Mouse (Mus musculus): Measurements from ENCODE around the gene Galc.
"Not testable (repeated sequence)": the region's sequence is repeated elsewhere in the genome, so short reads cannot be mapped to it uniquely, and the experiment has no call there.

Galc gene

GRCm38 (mm10) chr12:98255373-98255995, 3.8 kb downstream of the Galc start:
- in situ Hi-C loops (cut with MseI, MboI): no loop called here

- in situ Hi-C loops (cut with MseI, MboI): no loop called here
These were observed 6.8 kb downstream of the Galc start for GRCm38 (mm10) chr12:98252417-98252816.

- in situ Hi-C loops (cut with MseI, MboI): no loop called here
These were observed 8.9 kb downstream of the Galc start for GRCm38 (mm10) chr12:98250327-98250726.

- in situ Hi-C loops (cut with MseI, MboI): no loop called here
These were observed 9.6 kb downstream of the Galc start for GRCm38 (mm10) chr12:98249671-98250070.

GRCm38 (mm10) chr12:98246835-98247234, 12.4 kb downstream of the Galc start:
- in situ Hi-C loops (cut with MseI, MboI): no loop called here

- in situ Hi-C loops (cut with MseI, MboI): no loop called here
These were observed 14.4 kb downstream of the Galc start for GRCm38 (mm10) chr12:98244865-98245264.

- in situ Hi-C loops (cut with MseI, MboI): no loop called here
These were observed 15.1 kb downstream of the Galc start for GRCm38 (mm10) chr12:98244161-98244560.

- in situ Hi-C loops (cut with MseI, MboI): not testable (repeated sequence)
These were observed 20.8 kb downstream of the Galc start for GRCm38 (mm10) chr12:98238478-98238877.

- in situ Hi-C loops (cut with MseI, MboI): no loop called here
These were observed 32.2 kb downstream of the Galc start for GRCm38 (mm10) chr12:98227037-98227436.

- in situ Hi-C loops (cut with MseI, MboI): no loop called here
These were observed 36.0 kb downstream of the Galc start for GRCm38 (mm10) chr12:98223286-98223685.

GRCm38 (mm10) chr12:98216432-98216831, 42.8 kb downstream of the Galc start:
- in situ Hi-C loops (cut with MseI, MboI): no loop called here

GRCm38 (mm10) chr12:98215512-98215911, 43.7 kb downstream of the Galc start:
- in situ Hi-C loops (cut with MseI, MboI): no loop called here

- in situ Hi-C loops (cut with MseI, MboI): no loop called here
These were observed 45.1 kb downstream of the Galc start for GRCm38 (mm10) chr12:98214191-98214590.

- in situ Hi-C loops (cut with MseI, MboI): no loop called here
These were observed 45.5 kb downstream of the Galc start for GRCm38 (mm10) chr12:98213791-98214190.

- in situ Hi-C loops (cut with MseI, MboI): no loop called here
These were observed 45.9 kb downstream of the Galc start for GRCm38 (mm10) chr12:98213332-98213731.

GRCm38 (mm10) chr12:98212457-98213175, 46.6 kb downstream of the Galc start:
- in situ Hi-C loops (cut with MseI, MboI): no loop called here

- in situ Hi-C loops (cut with MseI, MboI): no loop called here
These were observed 48.8 kb downstream of the Galc start for GRCm38 (mm10) chr12:98210495-98210894.

GRCm38 (mm10) chr12:98208104-98208503, 51.2 kb downstream of the Galc start:
- in situ Hi-C loops (cut with MseI, MboI): no loop called here

- in situ Hi-C loops (cut with MseI, MboI): no loop called here
These were observed 53.7 kb downstream of the Galc start for GRCm38 (mm10) chr12:98205450-98206051.

- in situ Hi-C loops (cut with MseI, MboI): no loop called here
These were observed 61.9 kb downstream of the Galc start for GRCm38 (mm10) chr12:98197401-98197800.

- in situ Hi-C loops (cut with MseI, MboI): no loop called here
These were observed 69.1 kb downstream of the Galc start for GRCm38 (mm10) chr12:98190201-98190600.

GRCm38 (mm10) chr12:98189096-98189495, 70.2 kb downstream of the Galc start:
- in situ Hi-C loops (cut with MseI, MboI): no loop called here

All from mouse trophoblast stem cell (cell line).